Mouse (Mus musculus) embryonic facial prominence, embryonic 11.5 days (tissue): ENCODE results near the gene Ccdc169. TPM values are rescaled to one million over a fixed set of nuclear protein-coding genes. Genes with fewer than 3 reads are reported as not detected.

Source experiments
- ATAC-seq: fragments of 200-750 bp; cut with Nextera tagmentation; replicated peaks from 2 replicates; pipeline ENCODE4 v1.8.0; 2017; ENCODE audit warnings: low read depth; ENCODE audit not compliant: insufficient number of reproducible peaks, low FRiP score, low TSS enrichment
- DNase-seq: peaks from one replicate; pipeline ENCODE4 v3.0.0-alpha.2; 2015; ENCODE audit warnings: low spot score
- H3K27ac ChIP-seq: fragments of 300-500 bp; sonication (generic); replicated peaks from 2 replicates; pipeline ENCODE4 v1.5.1; 2014; ENCODE audit warnings: mild to moderate bottlenecking, low read depth, low read length, control low read depth
- H3K27me3 ChIP-seq: fragments of 300-500 bp; sonication (generic); 2 replicates; pipeline ENCODE4 v1.6.1; 2014; ENCODE audit warnings: mild to moderate bottlenecking, low read length, moderate library complexity, mixed read lengths; ENCODE audit not compliant: control insufficient read depth, insufficient read depth
- H3K36me3 ChIP-seq: fragments of 300-500 bp; sonication (generic); replicated peaks from 2 replicates; pipeline ENCODE4 v1.6.1; 2014; ENCODE audit warnings: low read depth, mild to moderate bottlenecking, low read length, moderate library complexity, mixed read lengths; ENCODE audit not compliant: control insufficient read depth, insufficient read depth
- H3K4me1 ChIP-seq: fragments of 300-500 bp; sonication (generic); 2 replicates; pipeline ENCODE4 v1.6.1; 2014; ENCODE audit warnings: low read length, mixed read lengths; ENCODE audit not compliant: control insufficient read depth, insufficient read depth
- H3K4me2 ChIP-seq: fragments of 300-500 bp; sonication (generic); 2 replicates; pipeline ENCODE4 v1.6.1; 2014; ENCODE audit warnings: low read depth, mild to moderate bottlenecking, control low read depth, low read length, moderate library complexity
- H3K4me3 ChIP-seq: fragments of 300-500 bp; sonication (generic); 2 replicates; pipeline ENCODE4 v1.5.1; 2014; ENCODE audit warnings: low read depth, low read length, control low read depth
- H3K9ac ChIP-seq: fragments of 300-500 bp; sonication (generic); replicated peaks from 2 replicates; pipeline ENCODE4 v1.6.1; 2014; ENCODE audit warnings: mild to moderate bottlenecking, control low read depth, low read length
- H3K9me3 ChIP-seq: fragments of 300-500 bp; sonication (generic); replicated peaks from 2 replicates; pipeline ENCODE4 v1.6.1; 2016; ENCODE audit warnings: mild to moderate bottlenecking, low read length, inconsistent platforms, mixed read lengths; ENCODE audit not compliant: control insufficient read depth
- WGBS: fragments of 180-500 bp; shearing (Covaris S2); extraction: QIAGEN DNeasy Blood & Tissue Kit; methylation state at CpG from one replicate; pipeline ENCODE4 v1.1.7; 2014; 5-methylcytosine and 5-hydroxymethylcytosine counted together
- polyA plus RNA-seq: library from polyadenylated mRNA; unstranded; fragments of >200 nt; fragmentation: Nextera tagmentation; extraction: Ambion mirVana; gene quantifications from 2 replicates; pipeline ENCODE4 v1.2.1, GENCODE M21; 2014

Gene Ccdc169
- polyA plus RNA-seq, 1 experiment from 2014 or later: 0.07 TPM

- peaks cover 2% of the 10 kb centered on the region; the same call in 1 of the 2 replicates for H3K4me1 ChIP-seq
- no peaks in the 10 kb centered on the region for H3K9me3 ChIP-seq
- H3K9ac ChIP-seq: peak overlapping the region; percentile 96
- H3K36me3 ChIP-seq: peaks cover 7% of the 10 kb centered on the region; the same call in 1 of the 2 replicates
- peak overlapping the region; percentile 77 for H3K4me3 ChIP-seq
- H3K27me3 ChIP-seq: no peaks in the 10 kb centered on the region
- DNase-seq: peak; percentile 68
- H3K4me2 ChIP-seq: peak overlapping the region; percentile 65
- no peak for ATAC-seq
- peak overlapping the region; percentile 84 for H3K27ac ChIP-seq
- 25% methylated on average over 16 of the region's 16 CpGs for WGBS
Measured at GRCm38 (mm10) chr3:55112710-55113415, 24.3 kb upstream of the Ccdc169 start.

GRCm38 (mm10) chr3:55114313-55115065 lies 22.6 kb upstream of the Ccdc169 start:
- no peak overlapping the region for H3K4me2 ChIP-seq
- H3K4me3 ChIP-seq: no peak overlapping the region
- 44% methylated on average over 7 of the region's 7 CpGs for WGBS
- ATAC-seq (no peak), DNase-seq (peak; percentile 33)
- no peak overlapping the region for H3K27ac ChIP-seq
- H3K27me3 ChIP-seq: no peaks in the 10 kb centered on the region
- H3K9me3 ChIP-seq: no peaks in the 10 kb centered on the region
- H3K9ac ChIP-seq: no peak overlapping the region
- peaks cover 2% of the 10 kb centered on the region; the same call in 1 of the 2 replicates for H3K4me1 ChIP-seq
- peaks cover 9% of the 10 kb centered on the region; the same call in 1 of the 2 replicates for H3K36me3 ChIP-seq

GRCm38 (mm10) chr3:55115071-55115470 lies 22.1 kb upstream of the Ccdc169 start:
- DNase-seq (no peak), ATAC-seq (no peak)
- Histone ChIP-seq H3K9ac (no peak overlapping the region), H3K27ac (no peak overlapping the region), H3K9me3 (no peaks in the 10 kb centered on the region), H3K4me3 (no peak overlapping the region), H3K4me1 (peaks cover 2% of the 10 kb centered on the region; the same call in 1 of the 2 replicates), H3K36me3 (peaks cover 9% of the 10 kb centered on the region; the same call in 1 of the 2 replicates), H3K27me3 (no peaks in the 10 kb centered on the region), H3K4me2 (no peak overlapping the region)
- 44% methylated on average over 1 of the region's 1 CpGs for WGBS

GRCm38 (mm10) chr3:55115989-55116388 lies 21.1 kb upstream of the Ccdc169 start:
- Histone ChIP-seq H3K27ac (no peak overlapping the region), H3K27me3 (no peaks in the 10 kb centered on the region), H3K4me2 (no peak overlapping the region), H3K36me3 (peaks cover 9% of the 10 kb centered on the region; the same call in 1 of the 2 replicates), H3K9ac (no peak overlapping the region), H3K9me3 (no peaks in the 10 kb centered on the region), H3K4me1 (peaks cover 2% of the 10 kb centered on the region; the same call in 1 of the 2 replicates), H3K4me3 (no peak overlapping the region)
- DNase-seq (no peak), ATAC-seq (no peak)
- 90% methylated on average over 8 of the region's 8 CpGs for WGBS

GRCm38 (mm10) chr3:55119275-55119898 lies 17.8 kb upstream of the Ccdc169 start:
- H3K9me3 ChIP-seq: no peaks in the 10 kb centered on the region
- H3K27me3 ChIP-seq: no peaks in the 10 kb centered on the region
- 94% methylated on average over 6 of the region's 6 CpGs for WGBS
- no peak overlapping the region for H3K9ac ChIP-seq
- H3K4me1 ChIP-seq: peaks cover 2% of the 10 kb centered on the region; the same call in 1 of the 2 replicates
- H3K4me2 ChIP-seq: no peak overlapping the region
- H3K36me3 ChIP-seq: peaks cover 9% of the 10 kb centered on the region
- H3K27ac ChIP-seq: no peak overlapping the region
- H3K4me3 ChIP-seq: no peak overlapping the region
- DNase-seq (no peak), ATAC-seq (no peak)

GRCm38 (mm10) chr3:55122336-55122870 lies 14.7 kb upstream of the Ccdc169 start:
- WGBS: 89% methylated on average over 3 of the region's 3 CpGs
- no peak for ATAC-seq
- H3K36me3 ChIP-seq: peaks cover 12% of the 10 kb centered on the region

GRCm38 (mm10) chr3:55123064-55123463 lies 14.1 kb upstream of the Ccdc169 start:
- Histone ChIP-seq H3K27me3 (no peaks in the 10 kb centered on the region), H3K9ac (no peak overlapping the region), H3K36me3 (peaks cover 8% of the 10 kb centered on the region), H3K9me3 (no peaks in the 10 kb centered on the region), H3K4me2 (no peak overlapping the region), H3K4me1 (no peaks in the 10 kb centered on the region), H3K4me3 (no peak overlapping the region), H3K27ac (no peak overlapping the region)
- WGBS: 96% methylated on average over 4 of the region's 4 CpGs
- DNase-seq (no peak), ATAC-seq (no peak)

More at GRCm38 (mm10) chr3:55122336-55122870, 14.7 kb upstream of the Ccdc169 start:
- Histone ChIP-seq H3K9ac (no peak overlapping the region), H3K4me3 (no peak overlapping the region), H3K9me3 (no peaks in the 10 kb centered on the region), H3K4me1 (no peaks in the 10 kb centered on the region), H3K4me2 (no peak overlapping the region), H3K27me3 (no peaks in the 10 kb centered on the region), H3K27ac (no peak overlapping the region)
- no peak for DNase-seq
